Mouse (Mus musculus) E14TG2a.4 (cell line): ENCODE results near the gene Mrpl14.

ENCODE experiments used
- CTCF ChIP-seq: conservative IDR thresholded peaks from 2 replicates; pipeline ENCODE4 v1.5.1; 2014; ENCODE audit warnings: low read length
- NANOG ChIP-seq: IDR thresholded peaks from 2 replicates; pipeline ENCODE4 v1.6.1; 2014; ENCODE audit warnings: borderline replicate concordance, low read length, mixed read lengths
- POU5F1 ChIP-seq: IDR thresholded peaks from 2 replicates; pipeline ENCODE4 v1.6.1; 2014; ENCODE audit warnings: low read length, borderline replicate concordance

DNA sequence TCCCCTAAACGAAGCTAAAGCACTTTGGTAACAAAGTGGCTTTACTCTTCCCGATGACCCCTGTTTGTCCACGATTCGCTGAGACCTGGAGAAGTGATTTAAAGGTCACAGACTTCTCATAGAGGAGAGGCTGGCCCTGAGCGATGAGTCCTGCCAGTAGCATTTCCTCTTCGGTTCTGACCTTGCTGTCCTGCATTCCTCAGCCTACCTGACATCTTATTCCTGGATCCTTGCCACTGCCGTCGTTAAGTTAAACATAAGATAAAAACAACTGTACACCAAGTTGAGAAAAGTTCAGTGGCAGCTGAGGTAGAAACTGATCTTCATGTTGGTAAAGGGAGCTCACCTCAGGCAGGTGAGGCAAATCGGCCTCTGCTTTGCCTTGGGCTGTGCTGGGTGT is 3.0 kb downstream of the Mrpl14 start:
- TF ChIP-seq CTCF = no peak
- TF ChIP-seq NANOG = no peak
- TF ChIP-seq POU5F1 = no peak
